Mouse (Mus musculus): ENCODE data around the gene Trmt2a. TPM values are rescaled to one million over a fixed set of nuclear protein-coding genes. Genes with fewer than 3 reads are reported as not detected.
A peak's percentile ranks its signal among the peaks of the same experiment; 100 is the strongest.

The Trmt2a gene
- polyA plus RNA-seq, 1 experiment from 2014 or later, result 102 TPM

GRCm38 (mm10) chr16:18249364-18249967, 987 bp downstream of the Trmt2a start:
- WGBS, result 9% methylated on average over 27 of the region's 27 CpGs
- 0 out of 2 replicates have a peak, but pooled peaks cover 2% of the 10 kb centered on the region for H3K4me1 ChIP-seq (ENCODE audit: control insufficient read depth, insufficient read depth, low read length)
- peak overlapping the region; percentile 90 for H3K4me2 ChIP-seq (ENCODE audit: low read depth, low read length)
- peak overlapping the region; percentile 76 for H3K27ac ChIP-seq (replicated peaks; ENCODE audit: low read depth, low read length)
- DNase-seq (ENCODE audit: low spot score) (peak; percentile 27), ATAC-seq (replicated peaks; ENCODE audit: insufficient number of reproducible peaks, low FRiP score, low TSS enrichment, low read depth) (peak; percentile 20)
- peak overlapping the region; percentile 98 for H3K9ac ChIP-seq (replicated peaks; ENCODE audit: low read length)
- no peaks in the 10 kb centered on the region for H3K9me3 ChIP-seq (replicated peaks; ENCODE audit: control insufficient read depth, low read length)
- no peaks in the 10 kb centered on the region for H3K27me3 ChIP-seq (ENCODE audit: control insufficient read depth, insufficient read depth, low read length)
- H3K4me3 ChIP-seq (ENCODE audit: low read depth, low read length), result peak overlapping the region; percentile 96
- peaks cover 16% of the 10 kb centered on the region for H3K36me3 ChIP-seq (replicated peaks; ENCODE audit: control insufficient read depth, insufficient read depth, low read depth, low read length)

- ATAC-seq (replicated peaks; ENCODE audit: insufficient number of reproducible peaks, low FRiP score, low TSS enrichment, low read depth), result no peak
- 0 out of 2 replicates have a peak, but pooled peaks cover 2% of the 10 kb centered on the region for H3K4me1 ChIP-seq (ENCODE audit: control insufficient read depth, insufficient read depth, low read length)
- DNase-seq (ENCODE audit: low spot score), result no peak
These were observed 1.8 kb downstream of the Trmt2a start for GRCm38 (mm10) chr16:18250231-18250630.

GRCm38 (mm10) chr16:18250828-18251790, 2.6 kb downstream of the Trmt2a start:
- Histone ChIP-seq H3K9me3 (replicated peaks; ENCODE audit: control insufficient read depth, low read length) (no peaks in the 10 kb centered on the region), H3K4me2 (ENCODE audit: low read depth, low read length) (peak overlapping the region; percentile 3; the same call in 1 of the 2 replicates), H3K4me3 (ENCODE audit: low read depth, low read length) (no peak overlapping the region), H3K9ac (replicated peaks; ENCODE audit: low read length) (peak overlapping the region; percentile 34), H3K27me3 (ENCODE audit: control insufficient read depth, insufficient read depth, low read length) (no peaks in the 10 kb centered on the region), H3K36me3 (replicated peaks; ENCODE audit: control insufficient read depth, insufficient read depth, low read depth, low read length) (peaks cover 8% of the 10 kb centered on the region; the same call in 1 of the 2 replicates), H3K4me1 (ENCODE audit: control insufficient read depth, insufficient read depth, low read length) (0 out of 2 replicates have a peak, but pooled peaks cover 2% of the 10 kb centered on the region), H3K27ac (replicated peaks; ENCODE audit: low read depth, low read length) (no peak overlapping the region)
- WGBS, result 75% methylated on average over 10 of the region's 10 CpGs
- DNase-seq (ENCODE audit: low spot score) (no peak), ATAC-seq (replicated peaks; ENCODE audit: insufficient number of reproducible peaks, low FRiP score, low TSS enrichment, low read depth) (no peak)

More at GRCm38 (mm10) chr16:18250231-18250630, 1.8 kb downstream of the Trmt2a start:
- Histone ChIP-seq H3K9me3 (replicated peaks; ENCODE audit: control insufficient read depth, low read length) (no peaks in the 10 kb centered on the region), H3K4me3 (ENCODE audit: low read depth, low read length) (peak overlapping the region; percentile 96; the same call in 1 of the 2 replicates), H3K4me2 (ENCODE audit: low read depth, low read length) (peak overlapping the region; percentile 90), H3K27me3 (ENCODE audit: control insufficient read depth, insufficient read depth, low read length) (no peaks in the 10 kb centered on the region), H3K9ac (replicated peaks; ENCODE audit: low read length) (peak overlapping the region; percentile 34), H3K36me3 (replicated peaks; ENCODE audit: control insufficient read depth, insufficient read depth, low read depth, low read length) (peaks cover 10% of the 10 kb centered on the region), H3K27ac (replicated peaks; ENCODE audit: low read depth, low read length) (0 out of 2 replicates have a peak overlapping the region, but pooled peaks have one; percentile 76)
- 66% methylated on average over 4 of the region's 4 CpGs for WGBS

GRCm38 (mm10) chr16:18252736-18253135, 4.3 kb downstream of the Trmt2a start:
- H3K4me3 ChIP-seq (ENCODE audit: low read depth, low read length), result no peak overlapping the region
- H3K9me3 ChIP-seq (replicated peaks; ENCODE audit: control insufficient read depth, low read length), result no peaks in the 10 kb centered on the region
- 0 out of 2 replicates have a peak, but pooled peaks cover 2% of the 10 kb centered on the region for H3K4me1 ChIP-seq (ENCODE audit: control insufficient read depth, insufficient read depth, low read length)
- no peak for ATAC-seq (replicated peaks; ENCODE audit: insufficient number of reproducible peaks, low FRiP score, low TSS enrichment, low read depth)
- 85% methylated on average over 6 of the region's 6 CpGs for WGBS
- H3K27ac ChIP-seq (replicated peaks; ENCODE audit: low read depth, low read length), result no peak overlapping the region
- no peak overlapping the region for H3K9ac ChIP-seq (replicated peaks; ENCODE audit: low read length)
- no peak overlapping the region for H3K4me2 ChIP-seq (ENCODE audit: low read depth, low read length)
- H3K27me3 ChIP-seq (ENCODE audit: control insufficient read depth, insufficient read depth, low read length), result no peaks in the 10 kb centered on the region
- peaks cover 14% of the 10 kb centered on the region for H3K36me3 ChIP-seq (replicated peaks; ENCODE audit: control insufficient read depth, insufficient read depth, low read depth, low read length)
- DNase-seq (ENCODE audit: low spot score), result no peak

- WGBS, result 92% methylated on average over 1 of the region's 1 CpGs
- Histone ChIP-seq H3K27ac (replicated peaks; ENCODE audit: low read depth, low read length) (no peak overlapping the region), H3K4me2 (ENCODE audit: low read depth, low read length) (no peak overlapping the region), H3K4me1 (ENCODE audit: control insufficient read depth, insufficient read depth, low read length) (0 out of 2 replicates have a peak, but pooled peaks cover 2% of the 10 kb centered on the region), H3K36me3 (replicated peaks; ENCODE audit: control insufficient read depth, insufficient read depth, low read depth, low read length) (peaks cover 22% of the 10 kb centered on the region), H3K27me3 (ENCODE audit: control insufficient read depth, insufficient read depth, low read length) (no peaks in the 10 kb centered on the region), H3K4me3 (ENCODE audit: low read depth, low read length) (no peak overlapping the region), H3K9ac (replicated peaks; ENCODE audit: low read length) (no peak overlapping the region), H3K9me3 (replicated peaks; ENCODE audit: control insufficient read depth, low read length) (no peaks in the 10 kb centered on the region)
- ATAC-seq (replicated peaks; ENCODE audit: insufficient number of reproducible peaks, low FRiP score, low TSS enrichment, low read depth) (no peak), DNase-seq (ENCODE audit: low spot score) (no peak)
These were observed 5.4 kb downstream of the Trmt2a start for GRCm38 (mm10) chr16:18253866-18254265.

GRCm38 (mm10) chr16:18258221-18258620, 9.7 kb downstream of the Trmt2a start, which contains the start of gene Gm49776:
Gene Gm49776, minus strand, starts transcription at chr16:18258321.
- ATAC-seq (replicated peaks; ENCODE audit: insufficient number of reproducible peaks, low FRiP score, low TSS enrichment, low read depth), result no peak
- H3K9ac ChIP-seq (replicated peaks; ENCODE audit: low read length), result no peak within 1 kb of the TSS
- no peak for DNase-seq (ENCODE audit: low spot score)
- no peaks in the 10 kb centered on the region for H3K27me3 ChIP-seq (ENCODE audit: control insufficient read depth, insufficient read depth, low read length)
- no peaks in the 10 kb centered on the region for H3K4me1 ChIP-seq (ENCODE audit: control insufficient read depth, insufficient read depth, low read length)
- 94% methylated on average over 2 of the region's 2 CpGs for WGBS
- no peak within 1 kb of the TSS for H3K27ac ChIP-seq (replicated peaks; ENCODE audit: low read depth, low read length)
- no peaks in the 10 kb centered on the region for H3K9me3 ChIP-seq (replicated peaks; ENCODE audit: control insufficient read depth, low read length)
- no peak within 1 kb of the TSS for H3K4me3 ChIP-seq (ENCODE audit: low read depth, low read length)
- H3K4me2 ChIP-seq (ENCODE audit: low read depth, low read length), result no peak within 1 kb of the TSS
- peaks cover 31% of the 10 kb centered on the region for H3K36me3 ChIP-seq (replicated peaks; ENCODE audit: control insufficient read depth, insufficient read depth, low read depth, low read length)

GRCm38 (mm10) chr16:18265024-18265423, 16.5 kb downstream of the Trmt2a start:
- ATAC-seq (replicated peaks; ENCODE audit: insufficient number of reproducible peaks, low FRiP score, low TSS enrichment, low read depth) (no peak), DNase-seq (ENCODE audit: low spot score) (no peak)
- no peak overlapping the region for H3K4me2 ChIP-seq (ENCODE audit: low read depth, low read length)
- peaks cover 11% of the 10 kb centered on the region for H3K36me3 ChIP-seq (replicated peaks; ENCODE audit: control insufficient read depth, insufficient read depth, low read depth, low read length)
- H3K9me3 ChIP-seq (replicated peaks; ENCODE audit: control insufficient read depth, low read length), result no peaks in the 10 kb centered on the region
- 73% methylated on average over 2 of the region's 2 CpGs for WGBS
- H3K9ac ChIP-seq (replicated peaks; ENCODE audit: low read length), result no peak overlapping the region
- no peak overlapping the region for H3K4me3 ChIP-seq (ENCODE audit: low read depth, low read length)
- H3K4me1 ChIP-seq (ENCODE audit: control insufficient read depth, insufficient read depth, low read length), result no peaks in the 10 kb centered on the region
- no peak overlapping the region for H3K27ac ChIP-seq (replicated peaks; ENCODE audit: low read depth, low read length)
- H3K27me3 ChIP-seq (ENCODE audit: control insufficient read depth, insufficient read depth, low read length), result no peaks in the 10 kb centered on the region
